Mouse (Mus musculus): ENCODE data around the gene Ptpn21.

Ptpn21 gene

DNA sequence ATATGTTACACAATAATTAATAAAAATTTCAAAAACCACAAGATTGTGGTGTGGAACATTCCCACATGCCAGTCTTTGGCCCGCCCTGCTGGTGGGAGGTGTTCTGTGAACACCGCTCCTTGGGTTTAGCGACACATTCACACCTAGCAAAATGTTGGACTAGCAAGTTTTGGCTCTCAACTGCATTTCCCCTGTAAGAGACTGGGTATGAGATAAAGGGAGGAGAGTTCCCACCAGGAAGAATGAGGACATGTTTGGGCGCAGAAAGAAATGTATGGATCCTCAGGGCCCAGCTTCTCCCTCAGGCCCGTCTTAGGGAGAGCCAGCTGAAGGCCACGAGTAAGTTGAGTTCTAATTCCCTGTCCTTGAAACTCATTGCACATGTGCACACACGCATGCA lies 74.6 kb downstream of the Ptpn21 start:
- no peak for DNase-seq (ENCODE audit: low spot score)

DNA sequence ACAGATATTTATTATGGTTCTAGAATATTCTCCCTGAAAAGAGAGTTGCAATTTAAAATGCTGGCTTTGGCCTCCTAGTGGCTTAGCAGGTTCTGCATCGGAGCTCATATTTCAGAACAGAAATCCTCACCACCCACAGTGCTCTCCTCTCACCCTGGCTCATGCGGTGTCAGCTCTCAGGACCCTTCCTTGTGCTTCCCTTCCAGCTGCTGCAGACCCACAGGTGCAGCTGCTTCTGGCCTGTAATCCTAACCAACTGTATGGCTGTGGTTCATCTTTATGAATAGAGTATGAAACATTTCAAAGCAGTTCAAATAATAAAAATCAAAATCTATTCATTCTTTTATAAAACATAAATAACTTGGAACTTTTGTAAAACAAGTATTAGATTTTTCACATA lies 80.3 kb downstream of the Ptpn21 start:
- DNase-seq (ENCODE audit: low spot score) = peak; percentile 7

DNA sequence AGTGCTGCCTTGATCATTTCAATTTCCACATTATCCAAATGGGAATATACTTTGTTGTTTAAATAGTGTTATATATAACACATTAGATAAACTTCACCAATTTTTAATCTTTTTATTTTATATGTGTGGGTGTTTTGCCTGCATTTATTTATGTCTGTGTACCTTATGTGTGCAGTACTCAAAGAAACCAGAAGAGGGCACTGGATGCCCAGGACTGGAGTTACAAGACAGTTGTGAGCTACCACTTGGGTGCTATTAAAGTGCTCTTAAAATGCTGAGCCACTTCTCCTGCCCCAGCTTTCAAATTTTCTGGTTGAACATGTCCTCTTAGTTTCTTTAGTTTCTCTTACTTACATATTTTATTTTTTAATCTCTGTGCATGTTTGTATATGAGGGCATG lies 92.4 kb downstream of the Ptpn21 start:
- no peak for DNase-seq (ENCODE audit: low spot score)

DNA sequence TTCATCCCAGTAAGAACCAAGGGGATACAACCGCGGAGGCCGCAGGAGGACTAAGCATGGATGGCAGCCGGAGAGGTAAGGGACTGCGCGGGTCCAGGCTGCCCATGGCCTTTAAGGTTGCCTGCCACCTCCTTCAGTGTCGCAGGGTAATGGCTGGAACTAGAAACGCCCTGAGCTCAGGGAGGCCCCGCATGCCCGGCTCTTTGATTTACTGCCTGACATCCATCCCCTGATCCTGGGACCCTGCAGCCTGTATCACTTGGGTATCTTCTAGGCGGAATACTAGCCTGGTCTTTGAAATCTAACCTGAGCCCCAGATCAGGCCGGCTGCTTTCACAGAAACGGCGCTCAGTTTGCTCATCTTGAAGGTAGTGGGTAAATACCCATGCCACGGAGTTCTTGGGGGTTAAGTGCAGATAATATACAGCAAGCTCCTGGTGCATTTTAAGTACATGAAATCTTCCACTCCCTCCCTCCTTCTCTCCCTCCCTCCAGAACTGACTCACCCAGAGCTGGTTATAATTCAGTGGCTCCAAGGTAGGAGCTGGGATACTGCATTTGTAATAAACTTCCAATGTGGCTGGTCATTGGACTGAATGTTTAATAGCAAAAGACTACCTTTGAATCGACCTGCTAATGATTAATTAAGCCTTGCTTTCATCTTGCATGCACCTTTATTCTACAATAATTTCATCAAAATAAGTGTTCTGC lies 108.8 kb downstream of the Ptpn21 start:
- no peak for DNase-seq (ENCODE audit: low spot score)

DNA sequence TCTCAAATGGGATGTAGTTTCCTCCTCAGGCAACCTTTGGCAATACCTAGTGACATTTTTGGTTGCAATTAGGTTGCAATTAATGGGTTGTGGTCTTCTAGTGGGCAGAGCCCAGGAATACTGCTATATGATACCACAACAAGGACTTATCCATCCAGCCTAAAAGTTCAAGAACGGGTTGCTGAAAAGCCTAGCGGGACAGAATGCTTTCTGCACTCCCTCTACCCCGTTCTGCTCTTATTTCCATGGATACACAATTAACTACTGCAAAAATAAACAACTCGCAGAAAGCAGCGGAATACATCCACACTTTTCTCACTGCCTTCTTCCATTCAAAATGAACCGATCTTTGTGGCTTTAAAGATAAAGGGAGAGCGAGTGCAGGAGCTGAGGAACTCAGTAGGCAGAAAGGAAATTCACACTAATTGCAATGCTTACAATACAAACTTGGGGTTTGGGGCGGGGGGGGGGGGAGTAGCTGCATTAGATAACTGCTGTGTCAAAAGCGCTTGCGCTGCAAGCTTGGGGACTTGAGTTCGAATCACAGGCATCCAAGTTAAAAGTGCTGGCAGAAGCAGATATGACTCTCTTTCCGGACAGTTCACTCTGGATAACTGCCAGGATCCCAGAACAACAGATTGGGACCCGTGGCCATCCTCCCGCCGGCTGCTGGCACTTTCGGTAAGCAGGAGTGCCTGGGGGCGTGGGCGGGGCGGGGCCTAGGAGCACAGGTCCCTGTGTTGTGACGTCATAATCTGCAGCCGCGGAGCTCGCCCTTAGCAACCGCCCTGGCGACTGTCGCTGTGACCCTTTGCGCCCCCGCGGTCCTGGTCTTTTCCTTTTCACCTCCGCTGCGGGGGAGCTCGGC lies 109.6 kb downstream of the Ptpn21 start, which contains the start of gene Spata7:
Spata7 (plus strand) TSS at position 766 of the 868 bp plus-strand sequence.
- DNase-seq (ENCODE audit: low spot score) = peak; percentile 93

Measured in retina, embryonic 14.5 days (tissue).